Mouse (Mus musculus): ENCODE data around the gene Tspan9. TPM values are rescaled to one million over a fixed set of nuclear protein-coding genes. Genes with fewer than 3 reads are reported as not detected.

The Tspan9 gene
- polyA plus RNA-seq, 1 experiment from 2014 or later = 71.7 TPM

DNA sequence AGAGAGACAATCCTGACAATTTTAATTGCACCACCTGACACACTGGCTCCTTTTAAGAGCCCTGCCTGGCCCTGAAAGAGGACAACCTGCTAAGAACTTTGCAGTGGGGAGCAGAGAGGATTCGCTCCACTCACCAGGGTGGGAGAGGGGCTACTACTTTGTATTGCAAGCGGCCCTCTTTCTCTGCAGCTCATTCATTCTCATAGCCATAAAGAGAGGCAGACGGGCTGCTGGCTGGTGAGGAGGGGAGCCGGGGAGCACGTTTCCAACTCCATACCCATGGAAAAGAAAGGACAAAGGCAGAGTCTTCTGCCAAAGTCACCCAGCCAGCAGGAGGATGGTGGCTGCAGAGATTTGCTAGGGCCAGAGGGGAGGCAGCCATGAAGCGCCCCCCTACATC is 169.8 kb downstream of the Tspan9 start:
- WGBS = 62% methylated on average over 6 of the region's 6 CpGs
- no peak overlapping the region for H3K27ac ChIP-seq (replicated peaks; ENCODE audit: low read depth, low read length)

DNA sequence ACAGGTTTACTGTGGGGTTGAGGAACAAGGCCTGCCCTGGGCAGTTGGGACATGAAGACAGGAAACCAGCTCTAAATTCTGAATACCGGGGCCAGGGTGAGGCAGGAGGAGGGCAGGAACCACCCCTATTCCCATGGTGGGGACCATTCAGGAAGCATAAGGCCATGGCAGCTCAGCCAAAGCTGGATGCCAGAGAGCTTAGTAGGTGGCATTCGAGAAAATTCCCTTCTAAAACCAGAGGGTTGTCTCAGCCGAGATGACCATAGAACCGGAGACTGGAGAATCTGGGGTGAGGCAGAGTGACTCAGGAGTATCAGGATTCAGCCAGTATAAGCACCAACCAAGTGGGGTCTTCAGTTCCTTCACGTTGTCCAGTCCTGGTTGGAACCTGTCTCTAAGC is 171.5 kb downstream of the Tspan9 start:
- no peak overlapping the region for H3K27ac ChIP-seq (replicated peaks; ENCODE audit: low read depth, low read length)
- no peak for DNase-seq (ENCODE audit: low spot score)
- no peak overlapping the region for H3K4me3 ChIP-seq (ENCODE audit: low read depth, low read length)
- no peaks in the 10 kb centered on the region for H3K9me3 ChIP-seq (replicated peaks; ENCODE audit: control insufficient read depth, low read length)
- no peaks in the 10 kb centered on the region for H3K4me1 ChIP-seq (ENCODE audit: control insufficient read depth, insufficient read depth, low read length)
- no peaks in the 10 kb centered on the region for H3K36me3 ChIP-seq (replicated peaks; ENCODE audit: control insufficient read depth, insufficient read depth, low read depth, low read length)
- WGBS = 74% methylated on average over 5 of the region's 5 CpGs
- no peak overlapping the region for H3K9ac ChIP-seq (replicated peaks; ENCODE audit: low read length)
- no peaks in the 10 kb centered on the region for H3K27me3 ChIP-seq (ENCODE audit: control insufficient read depth, insufficient read depth, low read length)
- no peak for ATAC-seq (replicated peaks; ENCODE audit: insufficient number of reproducible peaks, low FRiP score, low TSS enrichment, low read depth)
- no peak overlapping the region for H3K4me2 ChIP-seq (ENCODE audit: low read depth, low read length)

More for the DNA sequence above, 169.8 kb downstream of the Tspan9 start:
- Histone ChIP-seq H3K27me3 (ENCODE audit: control insufficient read depth, insufficient read depth, low read length) (no peaks in the 10 kb centered on the region), H3K4me3 (ENCODE audit: low read depth, low read length) (no peak overlapping the region), H3K36me3 (replicated peaks; ENCODE audit: control insufficient read depth, insufficient read depth, low read depth, low read length) (no peaks in the 10 kb centered on the region), H3K4me1 (ENCODE audit: control insufficient read depth, insufficient read depth, low read length) (no peaks in the 10 kb centered on the region), H3K9ac (replicated peaks; ENCODE audit: low read length) (no peak overlapping the region; the same call in 1 of the 2 replicates), H3K9me3 (replicated peaks; ENCODE audit: control insufficient read depth, low read length) (no peaks in the 10 kb centered on the region), H3K4me2 (ENCODE audit: low read depth, low read length) (no peak overlapping the region)
- DNase-seq (ENCODE audit: low spot score) (no peak), ATAC-seq (replicated peaks; ENCODE audit: insufficient number of reproducible peaks, low FRiP score, low TSS enrichment, low read depth) (no peak)

DNA sequence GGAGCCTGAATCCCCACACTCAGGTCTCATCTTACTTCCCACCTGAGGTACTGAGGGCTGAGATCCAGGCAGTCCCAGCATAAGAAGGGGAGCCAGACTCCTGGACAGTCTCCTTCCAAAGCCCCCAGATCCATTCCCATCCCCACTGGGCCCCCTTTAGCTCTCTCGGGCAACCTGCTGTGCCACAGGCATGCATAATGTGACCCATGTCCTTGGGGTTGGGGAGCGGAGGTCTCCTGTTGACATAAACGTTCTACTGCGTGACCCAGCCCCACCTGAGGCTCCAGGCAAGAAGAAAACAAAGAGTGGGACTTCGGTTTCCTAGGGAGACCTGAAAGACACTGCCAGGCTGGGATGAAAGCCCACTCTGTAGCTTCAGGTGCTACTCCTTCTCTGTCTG is 172.5 kb downstream of the Tspan9 start:
- no peak overlapping the region for H3K9ac ChIP-seq (replicated peaks; ENCODE audit: low read length)
- DNase-seq (ENCODE audit: low spot score) (no peak), ATAC-seq (replicated peaks; ENCODE audit: insufficient number of reproducible peaks, low FRiP score, low TSS enrichment, low read depth) (no peak)
- 50% methylated on average over 5 of the region's 5 CpGs for WGBS
- no peaks in the 10 kb centered on the region for H3K9me3 ChIP-seq (replicated peaks; ENCODE audit: control insufficient read depth, low read length)
- H3K4me3 ChIP-seq (ENCODE audit: low read depth, low read length) = no peak overlapping the region
- H3K36me3 ChIP-seq (replicated peaks; ENCODE audit: control insufficient read depth, insufficient read depth, low read depth, low read length) = no peaks in the 10 kb centered on the region
- no peaks in the 10 kb centered on the region for H3K27me3 ChIP-seq (ENCODE audit: control insufficient read depth, insufficient read depth, low read length)
- no peak overlapping the region for H3K4me2 ChIP-seq (ENCODE audit: low read depth, low read length)
- H3K4me1 ChIP-seq (ENCODE audit: control insufficient read depth, insufficient read depth, low read length) = no peaks in the 10 kb centered on the region
- H3K27ac ChIP-seq (replicated peaks; ENCODE audit: low read depth, low read length) = no peak overlapping the region

DNA sequence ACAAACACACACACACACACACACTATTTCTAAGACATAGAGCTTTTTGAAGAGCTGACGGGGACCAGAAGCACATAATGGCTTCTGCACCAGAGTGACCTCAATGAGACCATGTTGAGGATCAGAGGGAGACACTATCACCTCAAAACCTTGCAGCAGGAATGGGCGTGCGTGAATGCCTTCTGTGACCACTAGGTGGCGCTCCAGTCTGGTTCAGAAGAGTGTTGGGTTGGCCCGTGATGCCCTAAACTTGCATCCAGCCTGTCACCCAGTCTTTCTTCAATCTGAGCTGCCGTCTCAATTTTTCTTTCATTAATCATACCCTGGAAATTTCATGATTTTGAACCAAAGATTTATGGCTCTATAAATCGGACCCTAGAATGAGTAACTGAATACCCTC is 173.3 kb downstream of the Tspan9 start:
- Histone ChIP-seq H3K4me2 (ENCODE audit: low read depth, low read length) (no peak overlapping the region), H3K27ac (replicated peaks; ENCODE audit: low read depth, low read length) (no peak overlapping the region), H3K9ac (replicated peaks; ENCODE audit: low read length) (no peak overlapping the region), H3K27me3 (ENCODE audit: control insufficient read depth, insufficient read depth, low read length) (no peaks in the 10 kb centered on the region), H3K4me1 (ENCODE audit: control insufficient read depth, insufficient read depth, low read length) (no peaks in the 10 kb centered on the region), H3K9me3 (replicated peaks; ENCODE audit: control insufficient read depth, low read length) (no peaks in the 10 kb centered on the region), H3K4me3 (ENCODE audit: low read depth, low read length) (no peak overlapping the region), H3K36me3 (replicated peaks; ENCODE audit: control insufficient read depth, insufficient read depth, low read depth, low read length) (no peaks in the 10 kb centered on the region)
- 7% methylated on average over 7 of the region's 7 CpGs for WGBS
- peak; percentile 87 for DNase-seq (ENCODE audit: low spot score)
- ATAC-seq (replicated peaks; ENCODE audit: insufficient number of reproducible peaks, low FRiP score, low TSS enrichment, low read depth) = no peak

DNA sequence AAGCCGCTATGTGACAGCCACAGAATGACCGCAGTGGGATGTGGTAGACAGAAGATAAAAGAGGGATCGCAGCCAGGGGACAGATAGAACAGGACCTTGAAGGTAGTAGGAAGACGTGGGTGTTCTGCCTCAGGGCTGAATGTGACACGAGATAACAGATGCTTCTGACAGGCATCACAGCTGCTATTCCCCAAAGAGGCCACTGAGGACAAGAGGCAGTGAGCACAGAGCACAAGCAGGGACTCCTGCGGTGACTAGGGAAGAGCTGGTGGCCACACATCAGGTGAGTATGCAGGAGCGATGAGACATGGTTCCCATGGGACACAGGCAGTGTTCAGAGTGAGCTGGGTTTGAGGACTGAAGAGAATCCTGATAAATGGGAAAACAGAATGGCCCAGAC is 173.7 kb downstream of the Tspan9 start:
- Histone ChIP-seq H3K27ac (replicated peaks; ENCODE audit: low read depth, low read length) (no peak overlapping the region), H3K4me1 (ENCODE audit: control insufficient read depth, insufficient read depth, low read length) (no peaks in the 10 kb centered on the region), H3K4me3 (ENCODE audit: low read depth, low read length) (no peak overlapping the region), H3K36me3 (replicated peaks; ENCODE audit: control insufficient read depth, insufficient read depth, low read depth, low read length) (no peaks in the 10 kb centered on the region), H3K4me2 (ENCODE audit: low read depth, low read length) (no peak overlapping the region), H3K27me3 (ENCODE audit: control insufficient read depth, insufficient read depth, low read length) (no peaks in the 10 kb centered on the region), H3K9me3 (replicated peaks; ENCODE audit: control insufficient read depth, low read length) (no peaks in the 10 kb centered on the region), H3K9ac (replicated peaks; ENCODE audit: low read length) (no peak overlapping the region)
- DNase-seq (ENCODE audit: low spot score) = no peak
- WGBS = 73% methylated on average over 7 of the region's 7 CpGs
- 0 out of 2 replicates have a peak, but pooled peaks have one; percentile 7 for ATAC-seq (replicated peaks; ENCODE audit: insufficient number of reproducible peaks, low FRiP score, low TSS enrichment, low read depth)

DNA sequence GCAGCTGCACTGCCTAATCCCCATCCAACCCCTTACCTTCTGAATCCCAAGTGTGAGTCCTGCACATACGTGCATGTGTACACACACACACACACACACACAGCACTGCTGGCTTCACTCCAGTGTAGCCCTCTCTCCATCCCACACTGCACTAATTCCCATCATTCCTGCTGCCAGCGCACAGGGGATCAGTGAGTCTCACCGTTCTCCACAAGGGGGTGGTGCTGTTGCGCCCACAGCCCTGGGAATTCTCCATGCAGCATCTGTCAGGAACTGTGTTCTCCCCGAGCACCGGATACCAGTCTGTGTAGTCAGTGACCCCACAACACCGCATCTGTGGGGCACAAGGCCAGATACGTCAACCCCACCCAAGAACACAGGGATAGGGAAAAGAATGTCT is 177.9 kb downstream of the Tspan9 start:
- ATAC-seq (replicated peaks; ENCODE audit: insufficient number of reproducible peaks, low FRiP score, low TSS enrichment, low read depth) = peak; percentile 30; the same call in 1 of the 2 replicates

DNA sequence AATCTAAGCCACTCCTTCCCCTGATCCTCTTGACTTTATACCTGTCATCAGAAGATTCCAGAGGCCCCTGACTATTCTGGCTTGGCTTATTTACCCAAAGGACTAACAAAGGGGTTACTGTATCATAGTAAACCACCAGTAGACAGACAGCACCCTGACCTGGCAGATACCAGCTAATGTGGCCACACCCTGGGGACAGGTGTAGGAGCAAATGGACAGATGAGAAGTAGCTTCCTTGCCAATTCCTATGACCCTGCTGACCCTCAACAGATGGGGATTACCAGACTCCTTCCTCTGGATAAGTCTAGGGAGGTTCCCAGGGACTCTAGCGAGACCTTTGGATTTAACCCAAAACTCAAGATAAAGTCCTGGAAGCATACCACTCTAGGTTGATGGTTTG is 183.2 kb downstream of the Tspan9 start:
- Histone ChIP-seq H3K27me3 (ENCODE audit: control insufficient read depth, insufficient read depth, low read length) (no peaks in the 10 kb centered on the region), H3K9me3 (replicated peaks; ENCODE audit: control insufficient read depth, low read length) (no peaks in the 10 kb centered on the region), H3K27ac (replicated peaks; ENCODE audit: low read depth, low read length) (no peak overlapping the region), H3K4me2 (ENCODE audit: low read depth, low read length) (no peak overlapping the region), H3K9ac (replicated peaks; ENCODE audit: low read length) (no peak overlapping the region), H3K4me3 (ENCODE audit: low read depth, low read length) (no peak overlapping the region), H3K4me1 (ENCODE audit: control insufficient read depth, insufficient read depth, low read length) (no peaks in the 10 kb centered on the region), H3K36me3 (replicated peaks; ENCODE audit: control insufficient read depth, insufficient read depth, low read depth, low read length) (no peaks in the 10 kb centered on the region; the same call in 1 of the 2 replicates)
- WGBS = 95% methylated on average over 1 of the region's 1 CpGs
- ATAC-seq (replicated peaks; ENCODE audit: insufficient number of reproducible peaks, low FRiP score, low TSS enrichment, low read depth) = no peak
- no peak for DNase-seq (ENCODE audit: low spot score)

More for the DNA sequence above, 177.9 kb downstream of the Tspan9 start:
- H3K4me1 ChIP-seq (ENCODE audit: control insufficient read depth, insufficient read depth, low read length) = no peaks in the 10 kb centered on the region
- H3K36me3 ChIP-seq (replicated peaks; ENCODE audit: control insufficient read depth, insufficient read depth, low read depth, low read length) = no peaks in the 10 kb centered on the region; the same call in 1 of the 2 replicates
- H3K27me3 ChIP-seq (ENCODE audit: control insufficient read depth, insufficient read depth, low read length) = no peaks in the 10 kb centered on the region
- no peaks in the 10 kb centered on the region for H3K9me3 ChIP-seq (replicated peaks; ENCODE audit: control insufficient read depth, low read length)
- 41% methylated on average over 8 of the region's 8 CpGs for WGBS
- H3K4me3 ChIP-seq (ENCODE audit: low read depth, low read length) = no peak overlapping the region
- H3K9ac ChIP-seq (replicated peaks; ENCODE audit: low read length) = no peak overlapping the region
- peak; percentile 39 for DNase-seq (ENCODE audit: low spot score)
- H3K4me2 ChIP-seq (ENCODE audit: low read depth, low read length) = no peak overlapping the region
- H3K27ac ChIP-seq (replicated peaks; ENCODE audit: low read depth, low read length) = no peak overlapping the region

DNA sequence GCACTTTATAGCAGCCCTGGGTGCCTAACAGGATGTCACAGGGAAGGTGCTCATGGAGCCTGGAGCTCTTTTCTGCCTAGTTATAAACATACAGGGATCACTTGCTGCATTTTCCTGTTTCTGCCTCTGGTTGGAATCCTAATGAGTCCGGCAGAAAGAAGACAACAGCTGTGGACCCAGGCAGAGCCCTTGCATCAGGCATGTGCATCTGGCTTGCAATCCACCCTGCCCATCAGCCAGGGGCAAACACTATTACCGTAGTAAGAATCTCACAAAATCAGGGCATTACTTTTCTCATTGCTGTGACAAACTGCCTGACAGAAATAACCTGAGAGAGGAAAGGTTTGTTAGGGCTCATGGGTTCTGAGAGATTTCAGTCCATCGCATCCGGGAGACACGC is 187.2 kb downstream of the Tspan9 start:
- ATAC-seq (replicated peaks; ENCODE audit: insufficient number of reproducible peaks, low FRiP score, low TSS enrichment, low read depth) (no peak), DNase-seq (ENCODE audit: low spot score) (no peak)
- Histone ChIP-seq H3K27me3 (ENCODE audit: control insufficient read depth, insufficient read depth, low read length) (no peaks in the 10 kb centered on the region), H3K4me1 (ENCODE audit: control insufficient read depth, insufficient read depth, low read length) (no peaks in the 10 kb centered on the region), H3K4me3 (ENCODE audit: low read depth, low read length) (no peak overlapping the region), H3K4me2 (ENCODE audit: low read depth, low read length) (no peak overlapping the region), H3K27ac (replicated peaks; ENCODE audit: low read depth, low read length) (no peak overlapping the region), H3K9me3 (replicated peaks; ENCODE audit: control insufficient read depth, low read length) (no peaks in the 10 kb centered on the region), H3K36me3 (replicated peaks; ENCODE audit: control insufficient read depth, insufficient read depth, low read depth, low read length) (no peaks in the 10 kb centered on the region), H3K9ac (replicated peaks; ENCODE audit: low read length) (no peak overlapping the region)
- 80% methylated on average over 5 of the region's 5 CpGs for WGBS
